In the genomic region with DNA sequence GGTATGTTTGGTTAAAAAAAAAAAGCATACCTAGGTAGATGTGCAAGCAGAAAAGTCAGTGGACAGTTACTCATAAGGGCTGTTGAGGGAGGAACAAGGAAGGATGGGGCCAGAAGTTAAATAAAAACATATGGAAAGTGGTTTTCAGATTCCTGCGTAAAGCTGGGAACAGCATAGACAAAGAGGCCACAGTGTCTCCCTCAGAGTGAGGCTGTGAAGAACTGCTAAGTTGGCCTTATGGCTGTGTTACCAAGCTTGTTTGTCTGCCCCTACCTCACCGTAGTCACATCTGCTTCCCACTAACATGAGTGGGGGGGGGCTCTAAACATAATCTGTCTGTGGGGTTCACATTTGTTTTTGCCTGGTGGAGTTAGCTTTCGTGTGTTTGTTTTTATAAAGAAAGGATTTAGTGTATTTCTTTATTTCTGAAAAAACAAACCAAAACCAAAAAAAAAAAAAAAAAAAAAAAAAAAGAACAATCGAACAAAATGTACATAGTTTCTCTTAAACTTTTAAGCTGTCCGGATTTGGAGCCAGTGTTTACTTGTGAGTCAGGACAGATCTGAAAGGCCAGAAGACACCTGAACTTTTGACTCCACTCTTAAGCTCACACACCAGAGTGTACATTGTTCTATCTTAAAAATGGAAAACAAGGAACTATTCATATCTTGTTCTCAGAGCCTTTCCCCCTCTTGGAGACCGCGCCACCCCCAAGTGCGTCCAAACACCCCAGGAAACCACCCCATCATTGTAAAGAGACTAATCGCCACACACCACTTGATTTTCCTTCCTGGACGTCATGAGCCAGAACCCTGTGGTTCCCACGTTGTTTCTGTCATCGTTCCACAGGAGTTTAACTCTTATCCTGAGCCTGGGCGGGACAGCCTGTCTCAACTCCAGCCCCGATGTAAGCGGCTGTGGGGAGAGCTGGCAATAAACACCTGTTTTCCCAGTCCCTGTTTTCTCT, we compare ENCODE assay signal across 9 mouse cellular contexts.
DNase-seq lines count a peak whose midpoint lies in the region; ATAC-seq and TF ChIP-seq lines count a peak whose summit lies in the region.
"Had no signal": no experiment of that assay in that cellular context is flagged by ENCODE, and none has a peak within 500 bp of the region (broad histone marks: within the 10 kb centered on the region; RNA-seq: fewer than 3 reads in every experiment).

No protein-coding gene starts in this region.

- TF ChIP-seq RAD21 in MEL (IDR thresholded peaks at IDR 0.05; ENCODE audit: low read depth, low read length), result no peak

- TF ChIP-seq EP300 in MEL (IDR thresholded peaks at IDR 0.05; ENCODE audit: low read depth in 1 of 2, low read length in 2 of 2), result peak in 1 of 2 experiments; percentile 44; a peak in 2 of 4 replicates

- no peaks in the 10 kb centered on the region for H3K79me2 ChIP-seq in MEL (ENCODE audit: control insufficient read depth, insufficient read depth, low read length, poor library complexity)

- H3K9me3 ChIP-seq in MEL (replicated peaks; ENCODE audit: insufficient read depth, low read length), result no peaks in the 10 kb centered on the region
- H3K9me3 ChIP-seq in heart, embryonic 15.5 days (replicated peaks), result no peaks in the 10 kb centered on the region
- no peaks in the 10 kb centered on the region for H3K9me3 ChIP-seq in limb, embryonic 14.5 days (ENCODE audit: control insufficient read depth, low read length)
- no peaks in the 10 kb centered on the region for H3K9me3 ChIP-seq in midbrain, embryonic 10.5 days (replicated peaks)

- peak; percentile 52 for DNase-seq in embryo, embryonic 10 days (ENCODE audit: low spot score)
- no peak for DNase-seq in embryo, embryonic 10.5 days (ENCODE audit: low spot score)
- peak; percentile 65 for DNase-seq in MEL (ENCODE audit: low read depth, low spot score)
- peak; percentile 56 for DNase-seq in limb, embryonic 14.5 days (ENCODE audit: low spot score)
- DNase-seq in right cerebral cortex, adult 18-20 months, result no peak
- no peak for DNase-seq in urinary bladder, postnatal 14 days (ENCODE audit: low spot score)
- DNase-seq in midbrain, embryonic 10.5 days (ENCODE audit: low spot score), result no peak

- H3K4me1 ChIP-seq in MEL (ENCODE audit: control insufficient read depth in 1 of 2, insufficient read depth in 2 of 2, low read length in 2 of 2), result peaks cover 4 to 11% of the 10 kb centered on the region in 2 experiments; a peak in 2 of 4 replicates
- H3K4me1 ChIP-seq in heart, embryonic 15.5 days (replicated peaks), result peaks cover 24% of the 10 kb centered on the region
- H3K4me1 ChIP-seq in limb, embryonic 14.5 days (ENCODE audit: control insufficient read depth, insufficient read depth, low read length), result peaks cover 42% of the 10 kb centered on the region
- peaks cover 17% of the 10 kb centered on the region for H3K4me1 ChIP-seq in midbrain, embryonic 10.5 days

- peaks cover 0 to 4% of the 10 kb centered on the region in 2 experiments; a peak in 2 of 4 replicates for H3K36me3 ChIP-seq in MEL (ENCODE audit: control insufficient read depth in 1 of 2, insufficient read depth in 2 of 2, low read length in 2 of 2)
- no peaks in the 10 kb centered on the region for H3K36me3 ChIP-seq in heart, embryonic 15.5 days
- H3K36me3 ChIP-seq in limb, embryonic 14.5 days (ENCODE audit: control insufficient read depth, insufficient read depth, low read length), result no peaks in the 10 kb centered on the region
- H3K36me3 ChIP-seq in midbrain, embryonic 10.5 days, result no peaks in the 10 kb centered on the region

- H3K9ac ChIP-seq in MEL (ENCODE audit: control insufficient read depth, low read depth, low read length, poor library complexity, severe bottlenecking), result 0 out of 2 replicates have a peak overlapping the region, but pooled peaks have one; percentile 5
- no peak overlapping the region for H3K9ac ChIP-seq in heart, embryonic 15.5 days
- no peak overlapping the region for H3K9ac ChIP-seq in limb, embryonic 14.5 days (ENCODE audit: low read depth, low read length, severe bottlenecking)
- H3K9ac ChIP-seq: liver, embryonic 14.5 days had no signal

- WGBS in heart, embryonic 15.5 days, result 40% methylated on average over 15 of the region's 15 CpGs
- WGBS in limb, embryonic 14.5 days, result 31% methylated on average over 15 of the region's 15 CpGs
- WGBS in midbrain, embryonic 10.5 days, result 72% methylated on average over 15 of the region's 15 CpGs

- TF ChIP-seq POLR2A in MEL (IDR thresholded peaks at IDR 0.05; ENCODE audit: control insufficient read depth in 1 of 2, insufficient read depth in 1 of 2, low read depth in 1 of 2, low read length in 2 of 2, poor library complexity in 1 of 2), result no peak
- no peak for TF ChIP-seq POLR2A in limb, embryonic 14.5 days (IDR thresholded peaks at IDR 0.05; ENCODE audit: borderline replicate concordance, extremely low read depth, insufficient read depth, insufficient read length)

- ATAC-seq in heart, embryonic 15.5 days (replicated peaks; ENCODE audit: insufficient number of reproducible peaks, insufficient read depth, low FRiP score, low read depth), result peak; percentile 53
- peak; percentile 69 for ATAC-seq in limb, embryonic 14.5 days (ENCODE audit: low FRiP score, low read depth)

- no peak for TF ChIP-seq CTCF in MEL (IDR thresholded peaks at IDR 0.05 in 2 of 3, conservative IDR thresholded peaks at IDR 0.05 in 1 of 3; ENCODE audit: control insufficient read depth in 1 of 3, insufficient read depth in 1 of 3, low read depth in 2 of 3, low read length in 3 of 3, poor library complexity in 1 of 3, severe bottlenecking in 1 of 3)

- H3K27ac ChIP-seq in MEL (ENCODE audit: control insufficient read depth, low read depth, low read length), result 0 out of 2 replicates have a peak overlapping the region, but pooled peaks have one; percentile 9
- peak overlapping the region; percentile 58; the same call in 1 of the 2 replicates for H3K27ac ChIP-seq in heart, embryonic 15.5 days
- peak overlapping the region; percentile 75 for H3K27ac ChIP-seq in limb, embryonic 14.5 days (replicated peaks; ENCODE audit: low read depth, low read length)
- H3K27ac ChIP-seq in midbrain, embryonic 10.5 days (replicated peaks), result no peak overlapping the region
- H3K27ac ChIP-seq: liver, embryonic 14.5 days had no signal

- no peaks in the 10 kb centered on the region for H3K27me3 ChIP-seq in MEL (ENCODE audit: control insufficient read depth in 1 of 2, insufficient read depth in 2 of 2, low read length in 2 of 2)
- H3K27me3 ChIP-seq in heart, embryonic 15.5 days, result no peaks in the 10 kb centered on the region
- H3K27me3 ChIP-seq in limb, embryonic 14.5 days (ENCODE audit: control insufficient read depth, insufficient read depth, low read length), result no peaks in the 10 kb centered on the region
- no peaks in the 10 kb centered on the region for H3K27me3 ChIP-seq in midbrain, embryonic 10.5 days (ENCODE audit: low read depth, poor library complexity, severe bottlenecking)

- H3K4me3 ChIP-seq in MEL (ENCODE audit: control insufficient read depth in 1 of 2, insufficient read depth in 1 of 2, low read depth in 2 of 2, low read length in 2 of 2), result peak overlapping the region; percentile 18 to 21; a peak in 2 of 4 replicates
- H3K4me3 ChIP-seq in heart, embryonic 15.5 days, result no peak overlapping the region
- no peak overlapping the region for H3K4me3 ChIP-seq in limb, embryonic 14.5 days (replicated peaks; ENCODE audit: low read length)
- H3K4me3 ChIP-seq in midbrain, embryonic 10.5 days, result no peak overlapping the region

- H3K4me2 ChIP-seq in heart, embryonic 15.5 days, result no peak overlapping the region
- H3K4me2 ChIP-seq in limb, embryonic 14.5 days (replicated peaks; ENCODE audit: low read depth, low read length, severe bottlenecking), result no peak overlapping the region

TF ChIP-seq in MEL, 35 proteins besides CTCF, POLR2A, EP300 and RAD21:
- TF ChIP-seq BHLHE40 (IDR thresholded peaks at IDR 0.05; ENCODE audit: borderline replicate concordance, low read depth, low read length) (no peak), ETS1 (IDR thresholded peaks at IDR 0.05; ENCODE audit: low read depth, low read length) (peak; percentile 42; the same call in 1 of the 2 replicates), NELFE (IDR thresholded peaks at IDR 0.05; ENCODE audit: low read depth, low read length) (no peak), ZC3H11A (IDR thresholded peaks at IDR 0.05; ENCODE audit: low read depth, low read length) (no peak), TCF12 (IDR thresholded peaks at IDR 0.05; ENCODE audit: low read depth, low read length) (0 out of 2 replicates have a peak, but pooled peaks have one; percentile 15), TAL1 (IDR thresholded peaks at IDR 0.05; ENCODE audit: low read length) (0 out of 2 replicates have a peak, but pooled peaks have one; percentile 27), SIN3A (IDR thresholded peaks at IDR 0.05; ENCODE audit: low read length) (peak; percentile 33), ZNF384 (IDR thresholded peaks at IDR 0.05; ENCODE audit: low read depth, low read length) (peak; percentile 67), RCOR1 (IDR thresholded peaks at IDR 0.05; ENCODE audit: low read depth, low read length) (0 out of 2 replicates have a peak, but pooled peaks have one; percentile 16), KAT2A (conservative IDR thresholded peaks at IDR 0.05; ENCODE audit: low read depth, low read length) (no peak)

Comparison
In these comparisons a context has a peak if more than half of its experiments do, and no peak if none do; other contexts are left out.
1. DNase-seq: peak in embryo, embryonic 10 days (single experiment), MEL (single experiment) and limb, embryonic 14.5 days (single experiment); none in embryo, embryonic 10.5 days (single experiment), right cerebral cortex, adult 18-20 months (single experiment), urinary bladder, postnatal 14 days (single experiment) and midbrain, embryonic 10.5 days (single experiment).
2. H3K4me3 ChIP-seq: peak in MEL (2 of 2); none in heart, embryonic 15.5 days (single experiment), limb, embryonic 14.5 days (single experiment) and midbrain, embryonic 10.5 days (single experiment).